Mouse (Mus musculus) lung, postnatal 14 days (tissue): Measurements from ENCODE around the gene Ndufc1.
"Not testable (repeated sequence)": the region's sequence is repeated elsewhere in the genome, so short reads cannot be mapped to it uniquely, and the experiment has no call there.

Source experiments
- DNase-seq: peaks from one replicate; pipeline ENCODE4 v3.0.0; 2021

Ndufc1 gene

DNA sequence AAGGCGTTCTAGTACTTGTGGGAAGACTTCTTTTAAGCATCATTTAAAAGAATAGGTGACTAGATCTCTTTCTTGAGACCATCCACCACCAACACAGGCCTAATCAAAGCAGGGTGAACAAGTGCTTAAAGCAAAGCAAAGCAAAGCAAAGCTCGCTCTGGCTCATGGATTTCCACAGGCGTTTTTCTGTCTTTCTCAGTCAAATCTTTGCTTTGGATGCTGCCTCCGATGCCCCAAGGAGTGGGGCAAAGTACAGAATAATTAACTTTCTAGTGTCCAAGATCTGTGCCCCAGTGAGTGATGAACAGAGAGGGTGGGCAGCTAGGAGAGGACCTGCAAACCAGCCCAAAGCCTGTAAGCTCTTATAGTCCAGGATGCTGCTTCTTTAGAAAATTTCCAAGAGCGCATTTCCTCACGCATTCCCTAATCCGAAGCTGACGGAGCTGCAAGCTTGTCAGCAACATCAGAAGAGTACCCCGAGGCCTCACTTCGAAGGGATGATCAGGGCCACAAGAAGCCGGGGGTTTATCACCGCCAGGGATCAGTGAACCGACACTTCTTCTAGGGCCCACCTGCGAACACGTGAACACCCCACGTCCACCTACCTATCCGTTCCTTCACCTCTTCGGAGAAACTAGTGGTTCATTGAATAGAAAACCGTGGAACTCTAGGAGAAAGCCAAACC is 13.2 kb downstream of the Ndufc1 start:
- DNase-seq: no peak

DNA sequence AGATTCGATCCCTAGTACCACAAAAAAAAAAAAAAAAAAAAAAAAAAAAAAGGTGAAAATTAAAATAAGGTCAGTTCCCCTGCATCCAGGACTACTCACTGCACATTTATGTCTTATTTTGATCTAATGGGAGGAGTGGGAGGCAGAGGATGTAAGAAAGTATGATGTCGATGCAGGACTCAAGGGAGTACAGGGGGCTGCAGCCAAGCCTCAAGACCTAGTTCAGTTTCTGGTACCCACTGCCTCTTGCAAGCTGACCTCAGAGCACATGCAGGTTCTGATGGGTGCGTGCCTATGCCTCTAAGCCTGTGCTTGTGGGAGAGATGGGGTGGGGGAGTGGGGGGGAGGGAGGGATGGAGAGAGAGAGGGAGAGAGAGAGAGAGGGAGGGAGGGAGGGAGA is 13.9 kb downstream of the Ndufc1 start:
- no peak for DNase-seq

DNA sequence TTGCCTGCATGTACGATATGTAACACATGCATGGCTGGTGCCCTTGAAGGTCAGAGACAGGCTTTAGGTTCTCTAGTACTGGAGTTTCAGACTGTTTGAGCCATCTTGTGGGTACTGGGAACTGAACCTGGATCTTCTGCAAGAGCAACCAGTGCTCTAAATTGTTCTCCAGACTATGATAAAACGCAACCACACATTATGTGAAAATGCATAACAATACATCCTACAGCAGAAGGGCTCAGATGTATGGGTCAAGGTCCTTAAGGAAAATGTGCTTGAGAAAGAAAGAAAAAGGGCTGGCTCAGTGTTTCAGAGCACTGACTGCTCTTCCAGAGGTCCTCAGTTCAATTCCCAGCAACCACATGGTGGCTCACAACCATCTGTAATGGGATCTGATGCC is 15.1 kb downstream of the Ndufc1 start:
- no peak for DNase-seq

DNA sequence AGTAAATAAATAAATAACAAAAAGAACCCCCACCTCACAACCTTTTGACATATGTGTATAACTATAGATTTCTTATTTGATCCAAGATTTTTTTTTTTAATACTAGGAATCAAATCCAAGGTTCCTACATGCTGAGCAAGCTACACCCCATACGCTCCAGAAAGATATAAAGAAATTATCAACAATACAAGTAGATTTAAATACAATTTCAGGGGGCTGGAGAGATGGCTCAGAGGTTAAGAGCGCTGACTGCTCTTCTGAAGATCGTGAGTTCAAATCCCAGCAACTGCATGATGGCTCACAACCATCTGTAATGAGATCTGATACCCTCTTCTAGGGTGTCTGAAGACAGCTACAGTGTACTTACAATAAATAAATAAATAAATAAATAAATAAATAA is 15.8 kb downstream of the Ndufc1 start:
- DNase-seq: not testable (repeated sequence)

DNA sequence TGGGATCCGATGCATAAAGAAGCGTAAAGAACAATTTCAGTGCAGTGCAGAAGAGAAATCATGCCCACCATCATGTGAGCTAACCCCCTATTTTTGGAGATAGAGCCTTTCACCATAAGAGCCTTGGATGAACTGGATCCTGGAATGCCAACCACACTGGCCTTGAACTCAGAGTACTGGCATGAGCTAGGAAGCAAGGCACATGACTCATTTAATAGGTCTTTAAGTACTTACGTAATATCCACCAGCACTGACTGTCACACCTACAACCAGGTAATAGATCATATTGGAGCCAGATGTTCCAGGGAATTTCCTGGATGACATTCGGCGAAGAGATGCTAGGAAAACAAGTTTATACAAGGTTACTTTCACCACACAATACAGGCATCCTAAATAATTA is 17.2 kb downstream of the Ndufc1 start:
- DNase-seq: no peak

DNA sequence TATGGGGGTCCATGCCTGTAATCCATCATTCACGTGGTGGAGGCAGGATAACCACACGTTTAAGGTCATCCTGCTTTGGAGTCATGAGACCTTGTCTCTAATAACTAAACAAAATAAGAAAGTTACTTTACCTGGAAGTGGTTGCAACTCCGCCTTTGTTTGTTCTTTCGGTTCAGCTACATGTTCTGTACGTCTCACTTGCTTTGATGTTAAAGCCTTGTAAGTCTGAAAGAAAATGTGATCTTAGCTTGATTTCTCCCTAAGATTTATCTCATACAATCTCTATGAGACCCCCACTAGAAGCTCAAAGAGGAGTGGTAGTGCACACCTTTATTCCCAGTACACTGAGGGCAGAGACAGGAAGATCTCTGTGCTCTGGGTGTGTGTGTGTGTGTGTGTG is 17.7 kb downstream of the Ndufc1 start:
- DNase-seq: no peak

DNA sequence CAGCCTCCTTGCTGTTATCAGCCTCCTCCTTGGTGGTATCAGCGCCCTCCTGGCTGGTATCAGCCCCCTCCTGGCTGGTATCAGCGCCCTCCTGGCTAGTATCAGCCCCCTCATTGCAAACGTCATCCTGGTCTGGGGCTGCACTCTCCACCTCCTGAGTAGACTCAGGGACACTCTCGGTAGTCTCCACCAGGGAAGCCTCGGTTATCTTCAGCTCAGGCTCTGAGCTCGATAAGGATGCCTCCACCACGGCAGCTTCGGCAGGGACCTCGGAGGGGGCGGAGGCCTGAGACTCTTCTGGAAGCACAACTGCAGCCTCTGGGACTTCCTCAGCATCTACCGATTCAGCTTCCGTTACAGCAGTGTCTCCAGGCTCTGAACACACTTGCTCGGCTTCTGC is 19.9 kb downstream of the Ndufc1 start:
- no peak for DNase-seq

DNA sequence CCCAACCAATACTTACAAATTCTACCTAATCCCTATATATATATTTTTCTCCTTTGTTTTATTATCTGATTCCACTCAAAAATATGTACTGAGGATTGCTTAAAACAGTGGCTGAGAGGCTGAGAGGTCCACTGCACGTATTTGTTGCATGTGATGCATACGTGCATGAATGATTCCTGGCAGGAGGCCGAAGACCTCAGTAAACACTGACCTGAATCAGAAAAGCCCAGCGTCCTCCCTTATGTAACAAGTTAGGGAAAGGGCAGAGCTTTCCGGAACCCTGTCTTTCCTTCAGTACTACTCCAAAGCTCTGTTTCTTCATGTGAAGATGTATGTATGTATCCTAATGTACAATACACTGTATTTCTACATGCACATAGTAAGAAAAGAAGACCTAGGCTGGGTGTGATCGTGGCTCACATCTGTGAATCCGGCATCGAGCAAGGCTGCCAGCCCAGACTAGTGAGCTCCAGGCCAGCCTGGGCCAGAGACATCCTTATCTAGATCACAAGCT is 20.9 kb downstream of the Ndufc1 start:
- no peak for DNase-seq

DNA sequence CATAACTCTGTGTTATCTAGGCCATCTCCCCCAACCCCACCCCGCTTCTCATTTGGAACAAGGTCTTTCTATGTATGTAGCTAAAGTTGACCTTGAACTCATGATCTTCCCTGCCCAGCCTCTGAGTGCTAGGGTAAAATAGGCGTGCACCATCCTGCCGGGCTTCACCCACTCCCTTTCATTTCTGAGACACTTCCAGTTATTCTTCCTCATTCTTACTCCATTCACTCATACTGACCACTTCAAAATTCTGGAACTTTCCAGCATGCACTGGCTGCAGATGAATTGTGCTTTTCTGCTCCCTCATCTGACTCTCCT is 21.7 kb downstream of the Ndufc1 start:
- DNase-seq: no peak

DNA sequence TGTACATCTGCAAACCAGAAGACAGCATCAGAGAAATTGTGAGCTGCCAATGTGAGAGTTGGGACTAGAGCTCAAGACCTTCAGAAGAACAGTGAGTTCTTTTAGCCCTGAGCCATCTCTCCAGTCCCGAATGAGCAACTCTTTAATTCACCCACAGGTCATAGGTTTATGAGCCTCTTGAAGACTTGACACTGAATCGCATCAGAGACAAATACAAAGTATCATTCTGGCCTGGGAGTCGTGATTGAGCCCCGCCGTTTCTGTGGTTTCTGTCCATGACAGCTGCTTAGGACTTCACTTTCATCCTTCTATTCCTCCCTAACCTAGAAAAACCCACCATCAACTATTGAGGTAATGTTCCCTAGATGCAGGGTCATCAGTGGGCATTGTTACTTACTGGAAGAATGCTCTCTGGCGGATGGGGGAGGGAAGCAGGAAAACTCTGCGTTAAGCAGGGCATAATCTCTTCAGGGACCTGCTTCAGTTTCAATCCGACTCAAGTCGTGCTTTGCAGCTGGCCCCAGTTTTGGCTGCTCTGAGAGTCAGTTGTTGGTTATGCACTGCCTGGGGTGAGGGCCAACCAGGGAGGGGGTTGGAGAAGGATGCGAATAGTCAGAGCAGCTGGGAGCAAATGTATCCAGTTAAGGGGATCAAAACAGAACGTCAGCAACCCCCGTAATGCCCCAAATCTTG is 22.2 kb downstream of the Ndufc1 start:
- no peak for DNase-seq

DNA sequence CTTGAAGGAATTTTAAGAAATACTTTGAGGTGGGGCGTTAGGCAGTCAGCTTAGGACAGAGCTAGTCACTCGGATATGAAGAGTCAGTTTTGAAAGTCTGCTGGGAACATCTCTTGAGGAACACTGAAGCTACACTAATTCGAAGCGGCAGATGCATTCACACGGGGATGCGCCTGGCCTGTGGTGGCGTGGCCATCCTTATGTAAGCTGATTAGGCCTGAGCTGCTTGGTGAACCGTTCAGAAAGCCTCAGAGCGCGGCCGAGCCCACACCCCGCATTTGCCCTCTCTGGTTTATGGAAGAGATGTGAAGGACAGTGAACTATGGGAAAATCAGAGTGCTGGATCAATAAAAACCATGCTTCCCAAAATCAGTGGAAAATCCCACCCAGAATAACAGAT is 25.4 kb downstream of the Ndufc1 start:
- DNase-seq: no peak

DNA sequence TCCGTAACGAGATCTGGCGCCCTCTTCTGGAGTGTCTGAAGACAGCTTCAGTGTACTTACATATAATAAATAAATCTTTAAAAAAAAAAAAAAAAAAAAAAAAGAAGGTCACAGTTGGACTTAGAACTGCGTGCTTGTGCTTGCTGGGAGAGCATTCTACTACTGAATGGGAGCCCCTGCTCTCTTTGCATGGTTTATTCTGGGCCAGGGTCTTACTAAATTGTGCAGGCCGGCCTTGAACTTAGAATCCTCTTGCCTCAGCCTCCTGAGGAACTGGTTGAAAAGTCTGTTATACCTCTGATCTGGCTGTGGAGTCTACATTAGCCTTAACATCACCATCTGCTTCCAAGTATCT is 28.2 kb downstream of the Ndufc1 start:
- DNase-seq: no peak

DNA sequence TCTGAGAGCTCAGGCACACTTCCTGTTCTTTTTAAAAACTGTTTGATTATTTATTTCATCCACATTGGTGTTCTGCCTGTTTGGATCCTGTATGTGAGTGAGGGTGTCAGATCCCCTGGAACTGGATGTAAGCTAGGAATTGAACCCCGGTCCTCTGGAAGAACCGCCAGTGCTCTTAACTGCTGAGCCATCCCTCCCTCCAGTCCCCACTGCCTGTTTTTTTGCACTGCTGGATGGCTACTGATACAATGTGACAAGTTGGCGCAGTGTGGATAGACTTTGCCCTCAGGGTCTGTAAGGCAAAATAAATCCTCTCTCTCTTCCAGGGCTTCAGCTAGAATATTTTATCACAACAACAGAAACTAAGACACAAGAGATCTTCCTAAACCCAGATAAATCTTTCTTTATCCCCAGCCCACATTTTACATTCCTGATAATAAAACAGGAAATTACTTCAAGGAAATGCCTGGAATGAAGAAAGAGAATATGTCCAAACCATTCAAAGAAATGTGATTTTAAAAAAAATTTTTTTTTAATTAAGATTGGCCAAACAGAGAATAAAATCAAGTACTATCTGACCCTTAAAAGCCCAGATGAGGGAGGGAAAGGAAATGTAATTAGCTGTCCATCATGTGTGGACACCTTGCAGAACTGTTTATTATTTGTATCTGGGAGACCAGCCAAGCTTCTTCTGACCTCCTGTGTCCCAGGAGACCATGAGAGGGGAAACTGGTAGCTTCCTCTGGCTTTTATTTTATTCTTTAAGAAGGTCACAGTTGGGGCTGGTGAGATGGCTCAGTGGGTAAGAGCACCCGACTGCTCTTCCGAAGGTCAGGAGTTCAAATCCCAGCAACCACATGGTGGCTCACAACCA is 28.8 kb downstream of the Ndufc1 start:
- peak; percentile 22 for DNase-seq

DNA sequence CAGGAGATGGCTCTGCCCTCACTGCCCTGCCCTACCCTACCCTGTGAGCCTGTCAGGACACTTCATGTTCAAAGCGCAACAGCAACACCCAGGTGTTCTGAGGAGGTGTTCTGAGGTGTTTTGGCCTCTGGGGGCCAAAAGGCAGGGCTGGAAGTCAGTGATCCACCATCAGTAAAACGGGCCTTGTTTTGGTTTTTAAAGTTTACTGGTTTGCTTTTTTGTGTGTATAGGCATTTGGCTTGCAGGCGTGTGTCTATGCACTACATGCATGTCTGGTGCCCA is 30.2 kb downstream of the Ndufc1 start:
- no peak for DNase-seq

DNA sequence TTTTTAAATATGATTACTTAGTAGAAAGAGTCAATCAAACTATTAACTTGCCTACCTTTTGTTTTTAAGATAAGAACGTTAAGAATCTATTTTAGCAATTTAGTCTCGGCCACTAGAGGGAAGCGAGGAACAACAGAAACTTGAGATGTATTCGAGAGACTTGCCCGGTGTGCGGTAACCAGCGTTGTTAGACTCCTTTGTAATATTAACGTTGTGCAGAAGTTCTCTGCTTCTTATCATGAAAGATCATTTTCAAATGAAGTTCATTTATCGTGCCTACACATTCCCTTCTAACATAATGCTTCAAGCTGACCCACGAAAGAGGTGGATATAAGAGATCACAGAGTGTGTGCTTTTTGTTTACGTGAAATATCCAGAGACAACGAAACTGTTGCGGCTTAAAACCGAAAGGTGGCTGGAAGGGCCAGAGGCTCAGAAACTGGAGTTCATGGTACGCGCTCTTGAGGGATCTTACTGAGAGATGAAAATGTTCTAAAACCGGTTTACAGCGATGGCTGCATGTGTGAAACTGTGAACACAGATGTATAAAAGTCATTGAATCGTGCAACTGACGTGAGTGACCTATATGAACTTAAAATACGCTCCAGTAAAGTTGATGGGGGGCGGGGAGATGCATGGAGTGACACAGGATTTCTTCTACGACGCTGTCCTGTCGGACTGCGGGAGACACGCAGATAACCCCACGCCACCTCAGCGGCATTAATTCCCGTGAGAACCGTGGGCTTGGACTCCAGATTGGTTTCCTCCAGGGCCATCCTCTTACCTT is 30.7 kb downstream of the Ndufc1 start:
- peak; percentile 42 for DNase-seq

DNA sequence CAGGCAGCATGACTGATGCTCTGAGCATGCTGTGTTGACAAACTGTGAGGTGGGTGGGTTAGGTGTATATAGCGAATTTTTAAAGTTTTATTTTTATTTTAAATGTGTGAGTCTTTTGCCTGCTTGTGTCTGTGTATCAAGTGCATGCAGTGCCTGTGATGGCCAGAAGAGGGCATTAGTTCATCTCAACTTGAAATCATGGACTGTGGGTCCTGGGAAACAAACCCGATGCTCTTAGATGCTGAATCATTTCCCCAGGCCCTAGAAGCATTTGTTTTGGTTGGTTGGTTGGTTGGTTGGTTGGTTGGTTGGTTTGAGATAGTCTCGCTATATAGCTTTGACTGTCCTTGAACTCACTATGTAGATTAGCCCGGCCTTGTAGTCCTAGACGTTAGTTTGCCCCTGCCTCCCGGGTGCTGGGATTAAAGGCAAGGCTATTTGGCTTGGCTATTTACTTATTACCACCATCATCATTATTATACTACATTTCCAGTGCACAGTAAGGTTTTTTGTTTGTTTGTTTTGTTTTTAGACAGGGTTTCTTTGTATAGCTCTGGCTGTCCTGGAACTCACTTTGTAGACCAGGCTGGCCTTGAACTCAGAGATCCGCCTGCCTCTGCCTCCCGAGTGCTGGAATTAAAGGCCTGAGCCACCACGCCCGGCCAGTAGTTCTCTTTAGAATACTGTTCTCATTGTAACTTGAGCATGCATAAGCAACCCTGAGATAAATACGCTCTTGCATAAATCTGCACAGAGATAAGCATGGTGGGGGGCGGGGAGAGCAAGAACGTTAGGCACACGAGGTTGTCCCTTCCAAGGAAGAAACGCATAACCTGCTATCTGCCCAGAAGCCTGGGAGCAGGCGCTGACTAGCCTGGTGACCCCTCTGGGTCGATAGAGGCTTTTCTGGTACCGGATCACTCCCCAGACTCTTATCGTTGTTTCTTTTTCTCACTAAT is 33.2 kb downstream of the Ndufc1 start:
- peak; percentile 69 for DNase-seq

DNA sequence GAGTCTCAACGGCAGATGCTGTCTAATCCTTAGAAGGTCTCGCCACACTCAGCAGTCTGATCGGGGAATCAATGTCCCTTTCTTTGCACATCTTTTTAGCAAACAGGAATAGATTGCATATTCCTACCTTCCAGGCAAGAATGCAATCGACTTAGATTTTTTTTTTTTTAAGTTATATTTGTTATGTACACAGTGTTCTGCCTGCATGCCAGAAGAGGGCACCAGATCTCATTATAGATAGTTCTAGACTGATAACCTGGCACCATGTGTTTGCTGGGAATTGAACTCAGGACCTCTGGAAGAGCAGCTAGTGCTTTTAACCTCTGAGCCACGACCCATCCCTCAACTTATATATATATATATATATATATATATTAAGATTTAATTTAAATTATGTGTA is 35.2 kb downstream of the Ndufc1 start:
- no peak for DNase-seq

DNA sequence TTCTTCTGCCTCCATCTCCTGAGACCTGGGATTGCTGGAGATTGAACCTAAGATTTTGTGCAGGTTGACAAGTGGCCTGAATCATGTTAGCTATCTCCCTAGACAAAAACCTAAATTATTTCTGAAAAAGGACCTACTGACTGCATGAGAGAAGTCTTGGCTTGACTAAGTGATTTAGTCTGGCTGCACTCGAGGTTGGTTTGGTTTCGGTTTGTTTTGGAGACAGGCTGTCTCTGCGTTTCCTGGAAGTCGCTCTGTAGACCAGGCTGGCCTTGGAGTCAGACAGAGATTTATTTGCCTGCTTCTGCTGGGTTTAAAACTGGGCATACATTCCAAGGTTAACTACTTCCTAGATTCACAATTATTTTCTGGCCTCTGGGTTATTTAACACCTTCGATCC is 35.9 kb downstream of the Ndufc1 start:
- no peak for DNase-seq

DNA sequence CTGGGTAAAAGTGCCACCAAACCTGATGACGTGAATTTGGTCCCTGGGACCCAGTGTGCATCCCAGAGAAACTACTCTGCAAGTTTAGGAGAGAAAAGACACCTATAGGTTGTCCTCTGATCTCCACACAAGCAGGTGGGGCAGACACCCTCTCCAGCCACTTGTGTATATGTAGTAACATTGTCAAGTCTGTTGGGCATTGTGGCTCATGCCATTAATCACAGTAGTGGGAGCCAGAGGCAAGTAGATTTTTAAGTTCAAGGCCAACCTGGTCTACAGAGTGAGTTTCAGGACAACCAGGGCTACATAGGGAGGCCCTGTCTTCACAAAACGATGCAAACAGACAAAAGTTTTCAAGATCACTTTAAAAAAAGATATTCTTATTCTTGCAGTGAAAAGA is 37.0 kb downstream of the Ndufc1 start:
- no peak for DNase-seq

DNA sequence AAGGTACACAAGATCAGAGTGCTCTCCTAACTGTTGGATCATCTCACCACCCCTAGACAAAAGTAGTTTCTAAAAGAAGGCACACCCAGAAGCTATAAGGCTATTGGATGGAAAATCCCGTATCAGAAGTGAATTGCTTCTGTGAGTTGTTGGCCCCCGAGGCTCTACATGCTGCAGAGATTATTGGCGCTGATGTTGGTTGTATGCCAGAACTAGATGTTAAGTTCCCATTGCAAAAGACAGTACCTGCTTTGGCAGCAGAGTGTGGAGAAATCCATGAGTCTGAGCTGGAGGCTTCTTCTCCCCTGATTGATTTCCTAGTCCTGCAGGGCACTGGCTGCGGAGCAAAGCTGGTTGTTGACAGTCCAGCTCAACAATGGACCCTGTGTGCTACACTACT is 40.8 kb downstream of the Ndufc1 start:
- DNase-seq: no peak

DNA sequence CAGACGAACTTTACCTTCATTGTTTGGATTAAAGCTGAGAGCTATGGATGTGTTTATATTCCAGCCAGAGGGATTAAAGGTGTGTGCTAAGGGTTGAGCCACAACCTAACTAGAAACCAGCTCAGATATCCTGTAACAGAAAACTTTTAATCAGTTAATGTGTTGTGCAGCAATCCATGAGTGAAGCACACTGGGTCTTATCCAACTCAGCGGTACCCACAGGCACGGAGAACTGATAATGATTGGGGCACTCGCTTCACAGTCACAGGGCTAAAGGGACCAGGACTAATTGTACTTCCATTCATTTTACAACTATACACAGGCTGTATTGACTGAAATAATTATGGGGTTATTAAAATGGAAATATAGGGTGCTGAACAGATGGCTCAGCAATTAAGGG is 41.9 kb downstream of the Ndufc1 start:
- DNase-seq: no peak

DNA sequence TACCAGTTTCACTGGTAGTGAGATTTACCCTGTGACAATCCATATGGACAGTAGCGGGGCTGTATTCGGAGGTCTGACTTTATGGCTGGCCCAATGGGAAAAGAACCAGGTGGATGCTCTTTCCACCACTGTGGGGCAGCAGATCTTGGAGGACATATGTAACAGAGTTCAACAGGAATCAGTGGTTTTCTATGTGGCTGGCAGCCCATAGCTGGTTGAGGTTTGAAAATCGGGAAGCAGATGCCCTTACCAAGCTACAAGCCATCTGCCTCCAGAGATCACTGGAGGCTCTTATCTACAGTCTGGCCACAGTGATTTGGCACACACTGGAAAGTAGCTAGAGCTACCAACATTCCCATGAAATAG is 43.3 kb downstream of the Ndufc1 start:
- DNase-seq: no peak
